Mouse (Mus musculus): ENCODE measurements at regions not wholly inside any gene's neighbourhood (a gene's known extent, or its start where the extent isn't known, plus 50 kb on each side); places are given as distances from the start of the nearest gene placed in this dataset.

DNA sequence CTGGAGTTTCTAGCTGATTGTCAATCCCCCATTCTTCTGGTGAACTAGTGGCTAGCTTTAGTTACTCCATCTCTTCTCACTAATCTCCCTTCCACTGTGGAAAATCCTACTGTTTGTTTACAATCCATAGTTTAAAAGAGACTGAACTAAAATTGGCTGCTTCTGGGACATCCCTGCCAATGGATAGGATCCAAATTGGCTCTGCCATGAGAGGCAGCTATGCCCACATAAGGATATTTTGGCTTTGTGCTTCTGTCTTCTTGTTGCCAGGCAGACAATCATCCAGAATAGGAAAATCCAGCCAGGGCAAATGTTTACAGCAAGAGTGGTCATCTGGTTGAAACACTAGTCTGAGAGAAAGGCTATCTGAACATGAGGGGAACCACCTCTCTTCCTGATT lies 610.0 kb downstream of the Cetn3 start:
- no peak for TF ChIP-seq GATA1 (IDR thresholded peaks at IDR 0.05; ENCODE audit: borderline replicate concordance, low read length)
- TF ChIP-seq FLI1 (IDR thresholded peaks at IDR 0.05; ENCODE audit: low read length): no peak
